Mouse (Mus musculus) large intestine, adult 2 months (tissue): Measurements from ENCODE around the gene Rasip1. TPM values are rescaled to one million over a fixed set of nuclear protein-coding genes. Genes with fewer than 3 reads are reported as not detected.
"Not testable (repeated sequence)": the region's sequence is repeated elsewhere in the genome, so short reads cannot be mapped to it uniquely, and the experiment has no call there.

Source experiments
- DNase-seq: peaks from one replicate; pipeline ENCODE4 v3.0.0-alpha.2; 2012; ENCODE audit warnings: low read depth, low spot score
- WGBS: fragments of 180-500 bp; shearing (Covaris S2); methylation state at CpG from one replicate; pipeline ENCODE4 v1.1.7; 2018; 5-methylcytosine and 5-hydroxymethylcytosine counted together
- polyA plus RNA-seq: library from polyadenylated mRNA; depleted of rRNA; stranded (reverse); fragments of >200 nt; gene quantifications from 2 replicates; pipeline ENCODE4 v1.2.3, GENCODE M21; 2012

Gene Rasip1
- polyA plus RNA-seq, 1 experiment, result 5.0 TPM

DNA sequence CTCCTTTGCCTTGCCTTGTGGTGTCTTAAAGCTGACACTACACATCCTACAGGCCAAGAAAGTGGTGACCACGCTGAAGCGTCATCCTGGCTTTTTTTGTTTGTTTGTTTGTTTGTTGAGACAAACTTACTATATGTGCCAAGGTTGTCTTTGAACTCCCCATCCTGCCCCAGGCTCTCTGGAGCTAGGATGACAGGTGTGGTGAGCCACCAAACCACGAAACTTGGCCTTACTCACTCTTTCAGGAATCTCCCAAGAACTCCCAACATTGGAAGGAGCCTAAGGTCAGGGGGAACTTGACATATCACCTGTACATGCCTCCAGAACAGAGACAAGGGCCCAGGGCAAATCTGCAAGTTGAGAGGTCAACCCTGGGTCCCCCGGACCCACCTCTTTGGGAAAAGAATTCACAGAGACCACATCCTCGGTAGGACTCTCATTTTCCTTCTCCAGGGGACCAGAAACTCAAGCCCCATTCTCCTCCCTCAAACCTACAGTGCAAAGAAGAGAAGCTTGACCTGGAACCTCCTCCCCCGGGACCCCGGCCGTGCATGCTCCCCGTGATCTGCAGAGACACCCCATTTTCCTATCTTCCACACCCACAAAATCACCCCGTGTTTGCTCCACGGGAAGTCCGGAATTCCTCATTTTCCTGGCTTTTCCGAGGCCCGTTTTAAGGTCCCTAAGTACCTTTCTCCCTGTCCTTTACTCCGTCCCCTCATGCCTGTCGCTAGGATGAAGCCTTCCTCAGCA, 15.4 kb downstream of the Rasip1 start:
- DNase-seq, result no peak
- WGBS, result 34% methylated on average over 16 of the region's 16 CpGs

DNA sequence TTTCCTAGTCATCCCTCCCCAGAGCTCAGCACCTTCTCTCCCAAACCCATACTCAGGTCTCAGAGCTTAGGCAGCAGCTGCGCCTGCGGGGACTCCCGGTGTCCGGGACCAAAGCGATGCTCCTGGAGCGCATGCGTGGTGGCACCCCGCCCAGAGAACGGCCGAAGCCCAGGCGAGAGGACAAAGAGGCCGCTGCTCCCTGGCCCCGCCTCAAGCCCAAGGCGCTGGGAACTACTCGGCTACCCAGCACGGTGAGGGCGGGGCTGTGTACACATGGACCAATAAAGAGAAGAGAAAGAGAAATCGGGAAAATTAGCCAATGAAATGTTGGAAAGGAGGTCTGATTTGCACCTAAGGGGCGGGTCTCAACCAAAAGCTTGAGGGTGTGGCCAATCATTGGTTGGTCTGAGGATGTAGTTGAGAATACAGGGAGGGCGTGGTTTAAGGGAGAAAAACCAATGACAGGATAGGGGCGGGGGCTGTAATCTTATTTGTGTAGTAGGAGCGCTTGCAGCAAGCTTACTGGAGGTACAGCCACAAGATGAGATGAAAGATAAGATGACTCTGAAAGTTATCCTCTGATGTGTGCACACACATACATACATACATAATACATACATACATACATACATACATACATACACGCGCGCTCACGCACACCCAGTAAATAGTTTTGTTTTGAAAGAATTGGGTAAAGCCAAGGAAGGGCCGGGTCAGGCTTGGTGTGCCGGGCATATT, 16.3 kb downstream of the Rasip1 start:
- 6% methylated on average over 28 of the region's 28 CpGs for WGBS
- peak; percentile 95 for DNase-seq

DNA sequence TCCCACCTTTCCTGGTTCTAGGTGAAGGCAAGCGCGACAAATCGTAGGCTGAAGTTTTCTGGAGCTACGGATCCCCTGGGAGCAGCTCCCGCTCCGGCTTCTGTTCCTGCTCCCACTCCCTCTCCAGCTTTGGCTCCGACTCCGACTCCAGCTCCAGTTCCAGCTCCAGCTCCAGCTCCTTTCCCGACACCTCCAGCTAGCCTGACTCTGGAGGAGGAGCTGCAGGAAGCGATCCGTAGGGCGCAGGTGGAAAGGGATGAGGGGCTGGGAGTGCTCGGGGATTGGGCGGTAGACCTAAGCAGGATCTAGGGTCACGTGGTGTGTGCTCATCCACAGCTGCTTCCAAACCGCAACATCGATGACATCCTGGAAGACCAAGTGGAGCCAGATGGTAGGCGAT, 16.9 kb downstream of the Rasip1 start:
- no peak for DNase-seq
- 13% methylated on average over 18 of the region's 18 CpGs for WGBS

DNA sequence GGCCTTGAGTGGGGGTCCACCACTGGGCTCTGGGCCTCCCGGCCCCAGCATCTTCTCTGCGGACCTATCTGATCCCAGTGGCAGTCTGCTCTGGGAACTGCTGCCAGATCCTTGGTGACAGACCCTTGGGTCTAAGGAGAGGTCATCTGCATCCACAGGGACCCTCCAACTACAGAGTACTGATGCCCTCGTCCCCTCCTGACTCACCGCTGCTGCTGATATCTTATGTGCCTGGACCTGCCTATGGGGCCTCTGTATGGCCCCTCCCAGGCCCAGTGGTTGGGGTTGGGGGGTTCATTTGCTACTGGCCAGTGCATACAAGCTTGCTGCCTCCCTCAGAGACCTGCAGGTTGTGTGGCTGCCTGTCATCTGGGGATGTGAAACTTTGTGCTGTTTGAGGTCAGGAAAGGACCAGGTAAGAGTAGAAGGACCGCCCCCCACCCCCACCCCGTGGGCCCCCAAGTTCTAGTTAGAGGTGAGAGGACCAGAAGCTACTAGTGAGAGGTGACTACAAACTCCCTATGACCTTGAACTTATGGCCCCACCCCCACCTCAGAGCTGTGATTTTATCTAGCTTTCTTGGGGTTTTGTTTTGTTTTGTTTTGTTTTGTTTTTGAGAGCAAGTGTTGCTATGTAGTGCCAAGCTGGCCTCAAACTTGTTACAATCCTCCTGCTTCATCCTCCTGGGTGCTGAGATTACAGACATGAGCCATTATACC, 17.7 kb downstream of the Rasip1 start:
- WGBS, result 82% methylated on average over 6 of the region's 6 CpGs

DNA sequence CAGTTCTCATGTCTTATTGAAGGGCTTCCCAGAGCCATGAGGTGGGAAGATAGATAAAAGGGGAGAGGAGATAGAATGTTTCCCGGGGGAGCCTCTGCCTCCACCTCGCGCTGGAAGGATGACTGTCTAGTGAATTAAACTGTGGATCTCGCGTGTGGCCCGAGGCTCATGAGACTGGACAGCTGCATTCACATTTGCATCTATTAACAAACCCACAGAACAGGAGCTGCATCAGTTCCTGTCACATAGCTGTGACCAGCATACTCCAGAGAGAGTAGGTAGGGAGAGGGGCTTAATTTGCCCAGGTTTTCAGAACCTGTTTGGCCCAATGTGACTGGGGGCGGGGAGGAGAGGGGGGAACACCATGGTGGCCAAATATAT, 18.3 kb downstream of the Rasip1 start:
- 89% methylated on average over 7 of the region's 7 CpGs for WGBS
- no peak for DNase-seq

More for the DNA sequence above, 17.7 kb downstream of the Rasip1 start:
- no peak for DNase-seq

DNA sequence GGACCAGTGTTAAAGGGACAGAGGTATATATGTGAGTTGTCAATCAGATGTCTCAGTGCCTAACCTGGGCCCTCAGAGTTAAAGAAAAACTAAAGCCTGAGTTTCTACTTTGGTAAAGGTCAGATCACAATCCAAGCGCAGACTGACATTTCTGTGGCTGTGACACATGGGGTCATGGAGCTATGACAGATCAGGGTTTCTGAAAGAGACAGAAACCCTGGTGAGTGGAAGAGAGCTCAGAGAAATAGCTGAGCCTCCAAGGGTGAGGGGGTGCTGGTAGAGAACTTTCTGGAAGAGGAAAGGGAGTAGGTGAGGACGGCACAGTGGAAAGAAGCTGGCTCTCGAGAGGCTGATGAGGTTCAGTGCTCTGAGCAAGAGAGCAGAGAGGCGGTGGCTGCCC, 19.4 kb downstream of the Rasip1 start:
- DNase-seq, result no peak
- 78% methylated on average over 4 of the region's 4 CpGs for WGBS

DNA sequence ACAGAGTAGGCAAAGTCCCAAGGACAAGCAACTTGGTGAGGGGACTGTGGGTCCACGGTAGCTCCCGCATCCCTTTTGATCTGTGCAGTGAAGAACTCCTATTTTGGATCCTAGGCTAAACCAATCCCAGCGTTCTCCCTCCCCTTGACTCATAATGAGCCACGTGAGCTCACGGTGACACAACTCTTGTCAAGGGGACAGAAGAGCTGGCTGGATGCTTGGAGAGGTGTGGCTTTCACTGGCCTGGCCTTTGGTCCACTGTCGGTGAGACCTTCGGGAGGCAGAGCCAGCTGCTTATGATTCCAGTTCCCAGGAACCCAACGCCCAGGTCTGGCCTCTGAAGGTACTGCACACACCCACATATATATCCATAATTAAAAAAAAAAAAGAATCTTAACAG, 22.1 kb downstream of the Rasip1 start:
- 19% methylated on average over 8 of the region's 8 CpGs for WGBS
- no peak for DNase-seq

DNA sequence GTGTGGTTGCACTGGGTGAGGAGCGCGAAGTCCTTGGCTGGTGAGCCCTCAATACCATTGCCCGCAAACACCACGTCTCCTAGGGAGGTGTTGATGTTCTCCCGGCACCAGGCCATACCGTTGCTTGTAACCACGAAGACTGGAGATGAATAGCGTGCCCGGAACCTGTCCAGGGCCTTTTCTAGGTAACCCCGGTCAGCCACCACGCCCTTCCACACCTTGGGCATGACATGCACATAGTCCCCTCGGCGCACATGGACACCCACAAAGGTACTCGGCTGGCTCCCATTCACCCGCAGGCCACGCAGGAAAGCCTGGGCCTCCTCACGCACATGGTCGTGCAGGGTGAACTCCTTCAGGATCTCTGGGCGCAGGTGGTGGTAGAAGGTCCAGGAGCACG, 23.2 kb downstream of the Rasip1 start:
- WGBS, result 95% methylated on average over 20 of the region's 20 CpGs
- not testable (repeated sequence) for DNase-seq

DNA sequence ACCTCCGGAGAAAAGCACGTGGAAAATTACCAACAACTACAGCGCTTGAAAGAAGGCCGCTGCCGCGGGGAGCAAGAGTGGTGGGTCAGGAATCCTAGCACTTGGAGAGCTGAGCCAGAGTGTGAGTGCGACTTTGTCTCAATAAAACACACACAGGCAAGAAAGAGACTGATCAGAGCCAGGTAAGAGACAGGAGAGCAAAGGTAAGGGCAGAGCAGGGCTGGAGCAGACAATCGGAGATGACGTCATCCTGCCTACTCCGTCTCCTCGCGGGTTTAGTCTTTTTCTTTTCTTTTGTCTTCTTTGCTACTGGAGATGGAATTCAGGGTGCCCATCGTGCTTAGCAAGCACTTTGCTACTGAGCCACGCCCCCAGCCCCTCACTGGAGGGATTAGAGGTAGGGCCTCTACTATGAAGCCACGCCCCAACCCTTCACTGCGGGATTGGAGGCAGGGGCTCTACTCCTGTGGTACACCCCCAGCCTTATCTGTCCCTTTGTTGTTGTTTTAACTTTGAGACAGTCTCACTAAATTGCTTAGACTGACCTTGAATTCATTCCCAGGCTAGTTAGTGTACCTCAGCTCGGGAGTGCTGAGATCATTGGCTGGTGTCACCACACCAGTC, 27.2 kb downstream of the Rasip1 start:
- 20% methylated on average over 17 of the region's 17 CpGs for whole genome bisulfite sequencing
- DNase-seq, result no peak

DNA sequence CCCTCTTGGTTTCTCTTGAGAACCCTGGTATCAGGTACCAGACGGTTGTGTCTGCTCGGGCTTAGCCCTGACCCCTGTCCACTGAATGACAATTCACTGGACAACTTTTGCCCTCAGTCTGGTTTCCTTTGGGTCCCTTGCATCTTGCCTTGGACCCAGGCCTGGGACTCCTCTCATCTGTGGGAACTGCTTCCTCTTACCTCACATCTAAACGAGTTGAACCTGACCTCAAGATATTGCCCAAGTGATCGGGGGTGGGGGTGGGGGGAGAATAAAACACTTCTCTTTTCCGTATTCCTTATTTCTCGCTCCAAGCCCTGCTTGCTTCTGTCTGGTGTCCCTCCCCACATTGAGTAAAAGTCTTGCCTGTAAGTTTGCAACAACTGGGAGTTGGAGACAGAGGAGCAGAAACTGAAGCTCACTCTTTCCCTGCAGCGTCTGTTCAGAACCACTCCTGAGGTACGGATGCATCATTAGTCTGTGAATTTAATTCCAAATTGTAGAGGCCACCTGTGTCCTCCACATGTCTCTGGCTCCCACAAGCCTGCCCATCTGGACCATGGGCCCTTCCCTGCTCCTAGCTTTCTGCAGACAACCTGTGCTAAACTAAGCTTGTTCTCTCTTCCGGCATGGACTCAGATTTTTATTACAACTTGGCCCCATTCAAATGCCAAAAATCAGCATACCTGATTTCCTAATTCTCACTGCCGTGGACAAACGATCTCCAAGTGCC, 33.6 kb downstream of the Rasip1 start:
- WGBS, result 79% methylated on average over 11 of the region's 11 CpGs
- DNase-seq, result no peak

DNA sequence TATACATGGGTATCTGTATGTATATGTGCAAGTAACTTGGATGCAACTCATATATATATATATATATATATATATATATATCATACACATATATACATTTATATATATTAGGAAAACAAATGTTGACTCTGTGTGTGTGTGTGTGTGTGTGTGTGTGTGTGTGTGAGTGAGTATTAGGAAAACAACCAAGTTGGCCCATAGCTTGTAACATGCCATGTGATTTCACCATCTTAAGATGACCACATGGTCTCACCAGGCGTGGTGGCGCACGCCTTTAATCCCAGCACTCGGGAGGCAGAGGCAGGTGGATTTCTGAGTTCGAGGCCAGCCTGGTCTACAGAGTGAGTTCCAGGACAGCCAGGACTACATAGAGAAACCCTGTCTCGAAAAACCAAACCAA, 34.4 kb downstream of the Rasip1 start:
- 92% methylated on average over 6 of the region's 6 CpGs for WGBS
- not testable (repeated sequence) for DNase-seq

DNA sequence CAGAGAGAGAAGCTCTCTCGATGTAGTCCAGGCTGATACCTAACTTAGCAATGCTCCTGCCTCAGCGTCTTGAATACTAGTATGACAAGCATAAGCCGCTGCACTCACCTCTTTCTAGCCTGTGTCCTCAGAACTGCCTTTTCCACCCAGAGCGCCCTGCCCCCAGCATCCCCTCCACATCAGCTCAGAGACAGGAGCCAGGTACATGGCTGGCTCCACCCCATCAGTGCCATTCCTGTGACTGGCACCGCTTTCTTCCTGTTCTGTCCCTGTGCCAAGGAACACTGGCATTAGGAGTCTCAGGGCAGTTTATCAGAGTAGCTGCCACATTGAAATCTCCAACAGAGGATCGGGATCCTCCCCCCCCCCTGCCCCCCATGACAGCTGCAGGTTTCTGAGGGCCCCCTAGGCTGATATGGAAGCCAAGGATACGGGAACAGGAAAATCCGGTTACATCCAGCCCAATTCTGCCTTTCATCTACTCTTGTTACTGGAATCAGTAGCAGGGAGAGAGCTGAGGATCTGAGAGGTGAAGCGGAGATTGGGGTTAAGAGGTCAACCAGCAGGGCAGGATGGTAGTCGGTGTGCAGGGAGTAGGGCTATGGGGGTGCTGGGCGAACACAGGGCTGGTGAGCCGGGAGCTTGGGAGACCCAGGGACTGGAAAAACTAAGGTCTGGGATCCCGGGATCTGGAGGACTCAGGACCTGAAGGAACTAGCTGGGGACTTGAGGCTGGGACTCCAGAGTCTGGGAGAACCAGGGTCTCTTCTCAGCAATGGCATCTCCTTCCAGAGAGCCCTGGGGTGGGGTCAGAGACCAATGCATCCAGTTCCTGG, 38.2 kb downstream of the Rasip1 start:
- DNase-seq, result no peak
- 23% methylated on average over 13 of the region's 13 CpGs for WGBS

DNA sequence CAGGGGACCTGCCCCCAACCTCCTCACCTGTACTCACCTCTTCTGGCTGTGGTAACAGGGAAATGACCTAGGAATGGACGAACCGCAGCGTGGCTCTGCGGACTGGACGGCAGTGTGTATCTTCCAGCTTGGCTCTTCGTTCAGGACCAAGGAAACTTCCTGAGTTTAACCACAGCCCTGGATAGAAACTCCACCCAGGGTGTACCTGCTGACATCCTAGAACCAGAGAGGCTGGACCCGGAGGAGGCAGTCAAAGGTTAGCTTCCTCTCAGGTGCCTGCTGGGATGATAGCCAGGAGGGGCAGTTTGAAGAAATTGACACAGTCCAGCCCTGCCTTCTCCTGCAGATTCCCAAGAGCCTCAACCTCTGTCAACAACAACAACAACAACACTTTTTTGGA, 38.9 kb downstream of the Rasip1 start, which contains the start of gene Fut2:
Fut2 (minus strand) TSS at position 234 of the 400 bp plus-strand sequence.
- DNase-seq, result no peak
- WGBS, result 31% methylated on average over 7 of the region's 7 CpGs

DNA sequence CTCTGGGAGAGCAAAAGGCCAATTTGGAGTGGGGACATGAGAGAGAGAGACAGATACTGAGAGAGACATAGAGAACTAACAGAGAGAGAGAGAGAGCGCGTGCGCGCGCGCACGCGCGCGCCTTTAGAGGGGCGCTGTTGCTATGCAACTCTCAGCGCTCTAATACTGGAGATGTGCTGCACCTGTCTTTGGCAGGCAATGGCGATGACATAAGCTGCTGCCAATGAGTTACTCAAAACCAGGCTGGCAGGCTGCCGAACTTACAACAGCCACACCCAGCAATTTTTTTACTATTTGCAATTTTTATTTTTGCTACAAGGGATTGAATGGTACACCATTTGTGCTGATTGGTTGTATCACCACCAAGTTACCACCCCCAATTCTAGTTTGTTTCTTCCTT, 40.5 kb downstream of the Rasip1 start:
- 43% methylated on average over 14 of the region's 14 CpGs for WGBS
- no peak for DNase-seq

DNA sequence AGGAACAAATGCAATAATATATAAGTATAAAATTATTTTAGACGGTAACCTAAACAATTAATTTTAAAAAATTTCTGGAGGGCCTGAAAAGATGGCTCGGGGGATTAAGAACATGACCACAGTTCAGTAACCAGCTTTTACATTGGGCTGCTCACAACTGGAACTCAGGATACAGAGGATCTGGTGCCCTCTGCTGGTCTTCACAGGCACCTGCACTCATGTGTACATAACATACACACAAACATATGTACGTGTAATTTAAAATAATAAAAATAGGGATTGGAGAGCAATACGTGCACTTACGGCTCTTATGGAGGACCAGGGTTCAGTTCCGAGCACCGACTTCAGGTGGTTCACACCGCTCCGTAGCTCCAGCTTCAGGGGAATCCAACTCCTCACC, 41.6 kb downstream of the Rasip1 start:
- DNase-seq, result no peak
- 93% methylated on average over 9 of the region's 9 CpGs for WGBS

DNA sequence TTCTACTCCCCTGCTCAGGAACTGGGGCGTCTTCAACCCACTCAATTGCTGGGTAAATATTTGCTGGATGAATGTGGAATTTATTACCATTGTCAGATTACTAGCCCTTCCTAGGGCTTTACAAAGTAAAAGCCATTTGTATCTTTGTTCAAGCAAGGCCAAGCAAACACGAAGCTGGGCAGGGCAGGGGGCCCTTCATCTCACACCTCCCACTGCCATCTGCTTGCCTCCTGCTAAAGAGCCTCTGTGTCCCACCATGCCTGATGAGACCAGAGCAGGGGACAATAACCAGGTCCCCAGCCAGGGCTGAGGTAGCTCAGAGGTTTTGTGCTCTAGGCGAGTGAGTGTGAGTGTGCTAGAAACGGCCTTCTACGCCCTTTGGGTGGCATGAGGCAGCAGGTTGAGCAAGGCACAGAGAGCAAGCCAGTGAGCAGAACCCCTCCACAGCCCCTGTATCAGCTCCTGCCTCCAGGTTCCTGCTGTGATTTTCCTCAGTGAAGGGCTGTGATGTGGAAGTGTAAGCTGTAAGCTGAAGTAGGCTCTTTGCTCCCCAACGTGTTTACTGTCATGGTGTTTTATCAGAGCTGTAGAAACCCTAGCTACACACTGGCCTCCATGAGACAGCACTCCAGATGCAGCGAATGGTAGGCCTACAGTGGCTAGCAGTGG, 50.5 kb downstream of the Rasip1 start:
- DNase-seq, result no peak

DNA sequence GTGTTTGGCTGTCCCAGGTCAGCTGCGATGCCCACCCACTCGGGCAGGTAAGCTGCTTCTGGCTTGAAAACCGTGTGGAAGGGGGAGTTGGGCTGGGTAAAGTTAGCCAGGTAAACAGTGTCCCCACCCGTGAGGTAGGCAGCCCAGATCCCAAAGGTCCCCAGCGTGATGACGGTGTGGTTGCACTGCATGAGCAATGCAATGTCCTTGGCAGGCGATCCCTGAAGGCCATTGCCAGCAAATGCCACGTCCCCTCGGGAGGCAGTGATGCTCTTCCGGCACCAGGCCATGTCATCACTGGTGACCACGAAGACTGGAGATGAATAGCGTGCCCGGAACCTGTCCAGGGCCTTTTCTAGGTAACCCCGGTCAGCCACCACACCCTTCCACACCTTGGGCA, 51.2 kb downstream of the Rasip1 start:
- WGBS, result 76% methylated on average over 14 of the region's 14 CpGs
- no peak for DNase-seq

More for the DNA sequence above, 50.5 kb downstream of the Rasip1 start:
- 38% methylated on average over 7 of the region's 7 CpGs for WGBS

DNA sequence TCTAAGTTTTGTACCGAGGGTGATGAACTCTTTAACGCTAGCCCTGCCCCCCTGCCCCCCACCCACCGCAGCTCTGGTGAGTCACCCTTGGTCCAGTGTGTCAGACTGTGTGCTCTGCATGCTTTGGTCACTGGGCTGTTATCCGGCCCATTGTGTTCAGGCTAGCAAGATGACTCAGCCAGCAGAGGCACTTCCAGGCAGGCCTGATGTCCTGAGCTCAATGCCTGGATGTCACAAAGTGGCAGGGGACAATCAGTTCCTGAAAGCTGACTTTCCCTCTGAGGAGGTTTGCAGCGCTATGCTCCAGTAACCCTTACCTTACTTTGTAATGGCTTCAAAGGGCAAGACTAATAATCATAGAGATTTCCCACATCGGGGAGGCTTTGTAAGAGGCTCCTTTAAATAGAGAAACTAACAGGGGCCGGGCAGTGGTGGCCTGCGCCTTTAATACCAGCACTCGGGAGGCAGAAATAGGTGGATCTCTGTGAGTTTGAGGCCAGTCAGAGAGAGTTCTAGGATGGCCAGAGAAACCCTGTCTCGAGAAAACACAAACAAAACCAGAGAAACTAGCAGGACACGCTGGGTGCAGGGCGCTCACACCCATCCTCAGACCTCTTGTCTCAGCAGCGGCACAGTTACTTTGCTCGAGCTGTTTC, 52.8 kb downstream of the Rasip1 start:
- no peak for DNase-seq

More for the DNA sequence above, 52.8 kb downstream of the Rasip1 start:
- WGBS, result 36% methylated on average over 14 of the region's 14 CpGs
